Mouse (Mus musculus): ENCODE measurements around the gene Tex12.

DNA sequence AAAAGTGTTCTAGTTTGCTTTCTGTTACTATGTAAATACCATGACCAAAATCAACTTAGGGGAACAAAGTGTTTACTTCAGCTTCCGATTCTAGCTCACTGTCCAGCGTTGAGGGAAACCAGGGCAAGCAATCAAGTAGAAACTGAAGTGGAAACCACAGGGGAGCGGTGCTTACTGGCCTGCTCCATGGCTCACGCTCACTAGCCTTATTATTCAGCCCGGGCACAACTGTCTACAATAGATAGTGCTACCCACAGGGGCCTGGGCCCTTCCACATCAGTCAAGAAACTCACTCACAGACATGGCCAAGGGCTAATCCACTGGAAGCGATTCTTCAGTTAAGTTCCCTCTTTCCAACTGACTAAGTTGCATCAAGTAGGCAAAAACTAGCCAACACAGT lies 40.4 kb upstream of the Tex12 start:
- TF ChIP-seq POLR2A (IDR thresholded peaks at IDR 0.05; ENCODE audit: borderline replicate concordance, extremely low read depth, insufficient read depth, insufficient read length, poor library complexity, severe bottlenecking) (no peak), CTCF (IDR thresholded peaks at IDR 0.05; ENCODE audit: borderline replicate concordance, extremely low read depth, insufficient read depth, insufficient read length) (no peak)

Measured in brain, embryonic 14.5 days (tissue).